Mouse (Mus musculus) midbrain, postnatal 0 days (tissue): ENCODE measurements at regions not wholly inside any gene's neighbourhood (a gene's known extent, or its start where the extent isn't known, plus 50 kb on each side); places are given as distances from the start of the nearest gene placed in this dataset.
A peak's percentile ranks its signal among the peaks of the same experiment; 100 is the strongest.

ENCODE experiments used
- ATAC-seq: fragments of 200-750 bp; cut with Nextera tagmentation; 2 replicates; pipeline ENCODE4 v1.8.0; 2017; ENCODE audit warnings: moderate number of reproducible peaks, mild to moderate bottlenecking, moderate TSS enrichment, moderate library complexity; ENCODE audit not compliant: low FRiP score
- DNase-seq: peaks from one replicate; pipeline ENCODE4 v3.0.0-alpha.2; 2015; ENCODE audit warnings: low spot score
- H3K27ac ChIP-seq: fragments of 300-500 bp; sonication (generic); 2 replicates; pipeline ENCODE4 v1.5.1; 2014; ENCODE audit warnings: low read depth, mild to moderate bottlenecking, low read length, mixed read lengths
- H3K27me3 ChIP-seq: fragments of 300-500 bp; sonication (generic); 2 replicates; pipeline ENCODE4 v1.6.1; 2014; ENCODE audit warnings: low read length, control low read depth, mixed read lengths; ENCODE audit not compliant: insufficient read depth
- H3K36me3 ChIP-seq: fragments of 300-500 bp; sonication (generic); 2 replicates; pipeline ENCODE4 v1.6.1; 2014; ENCODE audit warnings: low read length, control low read depth, mixed read lengths; ENCODE audit not compliant: insufficient read depth
- H3K4me1 ChIP-seq: fragments of 300-500 bp; sonication (generic); 2 replicates; pipeline ENCODE4 v1.6.1; 2014; ENCODE audit warnings: mild to moderate bottlenecking, control low read depth, antibody characterized with exemption, low read length, mixed read lengths; ENCODE audit not compliant: insufficient read depth
- H3K4me2 ChIP-seq: fragments of 300-500 bp; sonication (generic); 2 replicates; pipeline ENCODE4 v1.6.1; 2014; ENCODE audit warnings: low read depth, mild to moderate bottlenecking, low read length, mixed read lengths; ENCODE audit not compliant: poor library complexity, severe bottlenecking
- H3K4me3 ChIP-seq: fragments of 300-500 bp; sonication (generic); 2 replicates; pipeline ENCODE4 v1.5.1; 2014; ENCODE audit warnings: low read depth, mild to moderate bottlenecking, low read length, moderate library complexity
- H3K9ac ChIP-seq: fragments of 300-500 bp; sonication (generic); replicated peaks from 2 replicates; pipeline ENCODE4 v1.6.1; 2014; ENCODE audit warnings: mild to moderate bottlenecking, low read length, moderate library complexity, mixed read lengths; ENCODE audit not compliant: poor library complexity, severe bottlenecking
- H3K9me3 ChIP-seq: fragments of 300-500 bp; sonication (generic); 2 replicates; pipeline ENCODE4 v1.6.1; 2016; ENCODE audit warnings: low read length, control low read depth
- CTCF ChIP-seq: IDR thresholded peaks from 2 replicates; pipeline ENCODE4 v1.5.1; 2016; ENCODE audit warnings: antibody characterized with exemption, mild to moderate bottlenecking
- WGBS: fragments of 180-500 bp; shearing (Covaris S2); extraction: QIAGEN DNeasy Blood & Tissue Kit; methylation state at CpG from one replicate; pipeline ENCODE4 v1.1.7; 2014; 5-methylcytosine and 5-hydroxymethylcytosine counted together

DNA sequence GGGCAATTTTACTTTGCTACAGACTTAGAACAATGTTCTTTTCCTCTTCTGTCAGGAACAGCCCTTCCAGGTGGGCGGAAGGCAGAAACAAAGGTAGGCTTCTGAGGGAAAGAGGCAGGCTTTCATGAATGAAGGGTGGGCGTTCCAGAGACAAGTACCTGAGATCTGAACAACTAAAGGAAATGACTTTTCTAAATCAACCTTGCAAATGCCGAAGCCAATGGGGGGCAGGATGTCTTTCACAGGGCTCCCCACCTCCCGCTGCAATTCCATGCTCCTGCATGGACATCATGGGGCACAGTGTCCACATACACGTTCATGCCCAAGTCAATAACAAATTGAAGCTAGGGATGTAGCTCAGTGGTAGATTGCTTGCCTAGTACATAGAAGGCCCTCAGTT, 80.2 kb upstream of the Bach2 start:
- H3K4me3 ChIP-seq = no peak overlapping the region
- H3K4me1 ChIP-seq = 0 out of 2 replicates have a peak, but pooled peaks cover 4% of the 10 kb centered on the region
- H3K27ac ChIP-seq = no peak overlapping the region
- WGBS = 62% methylated on average over 5 of the region's 5 CpGs
- ATAC-seq (no peak), DNase-seq (no peak)
- no peak overlapping the region for H3K4me2 ChIP-seq
- no peaks in the 10 kb centered on the region for H3K27me3 ChIP-seq
- no peaks in the 10 kb centered on the region for H3K9me3 ChIP-seq
- no peaks in the 10 kb centered on the region for H3K36me3 ChIP-seq
- TF ChIP-seq CTCF = no peak
- no peak overlapping the region for H3K9ac ChIP-seq

- WGBS = 58% methylated on average over 4 of the region's 4 CpGs
- DNase-seq (no peak), ATAC-seq (no peak)
- Histone ChIP-seq H3K36me3 (no peaks in the 10 kb centered on the region), H3K4me3 (no peak overlapping the region), H3K27ac (no peak overlapping the region), H3K4me1 (0 out of 2 replicates have a peak, but pooled peaks cover 4% of the 10 kb centered on the region), H3K27me3 (no peaks in the 10 kb centered on the region), H3K9me3 (no peaks in the 10 kb centered on the region), H3K9ac (no peak overlapping the region), H3K4me2 (no peak overlapping the region)
- TF ChIP-seq CTCF = no peak
Observed at GRCm38 (mm10) chr4:32158886-32159285, 79.7 kb upstream of the Bach2 start.

DNA sequence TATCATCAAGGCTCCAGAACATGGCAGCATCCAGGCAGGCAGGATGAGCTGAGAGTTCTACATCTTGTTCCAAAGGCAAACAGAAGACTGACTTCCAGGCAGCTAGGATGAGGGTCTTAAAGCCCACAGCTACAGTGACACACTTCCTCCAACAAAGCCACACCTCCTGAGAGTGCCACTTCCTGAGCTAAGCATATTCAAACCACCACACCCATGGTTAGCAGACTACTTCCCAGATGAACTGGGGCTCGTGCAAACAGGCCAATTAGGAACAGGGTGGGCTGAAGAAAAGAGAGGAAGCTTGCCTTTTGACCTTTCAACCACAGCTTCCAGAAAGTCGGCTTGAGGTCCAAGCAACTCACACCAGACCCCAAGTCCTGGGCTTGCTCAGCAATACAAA, 77.8 kb upstream of the Bach2 start:
- no peaks in the 10 kb centered on the region for H3K9me3 ChIP-seq
- H3K27me3 ChIP-seq = no peaks in the 10 kb centered on the region
- DNase-seq (no peak), ATAC-seq (no peak)
- no peaks in the 10 kb centered on the region for H3K36me3 ChIP-seq
- no peak for TF ChIP-seq CTCF
- WGBS = 80% methylated on average over 2 of the region's 2 CpGs
- no peak overlapping the region for H3K9ac ChIP-seq
- H3K4me2 ChIP-seq = no peak overlapping the region
- H3K27ac ChIP-seq = no peak overlapping the region
- no peak overlapping the region for H3K4me3 ChIP-seq
- H3K4me1 ChIP-seq = 0 out of 2 replicates have a peak, but pooled peaks cover 4% of the 10 kb centered on the region

DNA sequence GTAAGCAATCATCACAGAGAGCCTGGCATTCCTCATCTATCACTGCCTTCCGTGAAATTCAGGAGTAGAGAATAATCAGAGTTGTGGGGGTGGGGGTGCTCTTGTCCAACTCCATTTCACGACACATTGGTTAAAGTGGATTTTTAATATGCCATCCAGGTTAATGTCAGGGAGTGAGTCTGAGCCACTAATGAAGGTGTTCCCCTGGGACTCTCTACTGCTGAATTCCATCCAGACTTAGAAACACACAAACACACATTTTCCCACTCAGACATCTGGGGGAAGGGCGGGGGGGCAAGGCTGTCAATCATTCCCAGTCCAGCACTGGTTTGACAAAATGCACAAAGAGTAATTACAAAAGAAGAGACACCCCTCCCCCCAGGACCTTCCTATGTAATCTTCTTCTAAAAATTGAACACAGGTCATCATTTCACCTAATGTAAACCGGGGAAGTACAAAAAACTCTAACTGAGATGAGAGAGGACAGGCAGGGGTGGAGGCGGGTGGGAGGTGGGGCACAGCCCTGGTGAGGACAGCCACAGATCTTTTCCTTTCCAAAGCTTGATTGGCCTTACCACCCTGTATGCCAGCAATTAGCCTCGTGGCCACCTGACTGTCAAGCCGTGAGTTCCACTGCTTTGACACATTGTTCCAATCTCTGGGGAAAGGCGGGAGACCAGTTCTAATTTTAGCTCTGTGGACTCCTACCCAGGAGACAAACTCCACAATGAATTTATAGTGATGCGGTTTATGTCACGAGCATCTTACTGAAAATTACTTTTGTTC, 76.5 kb upstream of the Bach2 start:
- ATAC-seq = no peak
- 46% methylated on average over 10 of the region's 10 CpGs for WGBS
- TF ChIP-seq CTCF = no peak
- H3K4me2 ChIP-seq = 0 out of 2 replicates have a peak overlapping the region, but pooled peaks have one; percentile 9
- H3K27me3 ChIP-seq = no peaks in the 10 kb centered on the region
- H3K36me3 ChIP-seq = no peaks in the 10 kb centered on the region
- no peaks in the 10 kb centered on the region for H3K9me3 ChIP-seq
- H3K4me1 ChIP-seq = 0 out of 2 replicates have a peak, but pooled peaks cover 4% of the 10 kb centered on the region
- DNase-seq = no peak
- H3K9ac ChIP-seq = no peak overlapping the region
- H3K27ac ChIP-seq = no peak overlapping the region
- no peak overlapping the region for H3K4me3 ChIP-seq

- WGBS = 75% methylated on average over 12 of the region's 12 CpGs
- DNase-seq (no peak), ATAC-seq (no peak)
- Histone ChIP-seq H3K4me2 (no peak overlapping the region), H3K4me1 (0 out of 2 replicates have a peak, but pooled peaks cover 4% of the 10 kb centered on the region), H3K27ac (no peak overlapping the region), H3K4me3 (no peak overlapping the region), H3K36me3 (no peaks in the 10 kb centered on the region), H3K9ac (no peak overlapping the region), H3K9me3 (no peaks in the 10 kb centered on the region), H3K27me3 (no peaks in the 10 kb centered on the region)
- no peak for TF ChIP-seq CTCF
Observed at GRCm38 (mm10) chr4:32162694-32163240, 75.8 kb upstream of the Bach2 start.

GRCm38 (mm10) chr4:32164081-32164641, 74.4 kb upstream of the Bach2 start:
- no peak for ATAC-seq
- H3K4me1 ChIP-seq = 0 out of 2 replicates have a peak, but pooled peaks cover 4% of the 10 kb centered on the region
- WGBS = 91% methylated on average over 11 of the region's 11 CpGs

More at GRCm38 (mm10) chr4:32164081-32164641, 74.4 kb upstream of the Bach2 start:
- Histone ChIP-seq H3K27ac (no peak overlapping the region), H3K4me3 (no peak overlapping the region), H3K9me3 (no peaks in the 10 kb centered on the region), H3K9ac (no peak overlapping the region), H3K4me2 (no peak overlapping the region), H3K36me3 (no peaks in the 10 kb centered on the region), H3K27me3 (no peaks in the 10 kb centered on the region)
- no peak for DNase-seq
- TF ChIP-seq CTCF = no peak
